Mouse (Mus musculus) olfactory bulb, adult 2 months (tissue): ENCODE results near the gene Slc39a11. TPM values are rescaled to one million over a fixed set of nuclear protein-coding genes. Genes with fewer than 3 reads are reported as not detected.

Source experiments
- H3K27ac ChIP-seq: fragments of 200-500 bp; 2 replicates; pipeline ENCODE4 v1.5.1; 2012; ENCODE audit warnings: low read depth, low read length; ENCODE audit not compliant: insufficient read depth
- H3K4me1 ChIP-seq: fragments of 200-500 bp; 2 replicates; pipeline ENCODE4 v1.6.1; 2012; ENCODE audit warnings: low read length; ENCODE audit not compliant: control insufficient read depth, insufficient read depth
- H3K4me3 ChIP-seq: fragments of 200-500 bp; 2 replicates; pipeline ENCODE4 v1.5.1; 2012; ENCODE audit warnings: mild to moderate bottlenecking, low read depth, low read length, moderate library complexity; ENCODE audit not compliant: insufficient read depth
- CTCF ChIP-seq: fragments of 200-500 bp; IDR thresholded peaks from 2 replicates; pipeline ENCODE4 v1.5.1; 2012; ENCODE audit warnings: low read depth, mild to moderate bottlenecking, low read length, moderate library complexity; ENCODE audit not compliant: insufficient read depth
- POLR2A ChIP-seq: fragments of 200-500 bp; IDR thresholded peaks from 2 replicates; pipeline ENCODE4 v1.6.1; 2012; ENCODE audit warnings: mild to moderate bottlenecking, low read depth, low read length, moderate library complexity; ENCODE audit not compliant: insufficient read depth
- WGBS: fragments of 180-500 bp; shearing (Covaris S2); methylation state at CpG from one replicate; pipeline ENCODE4 v1.1.7; 2018; 5-methylcytosine and 5-hydroxymethylcytosine counted together
- polyA plus RNA-seq: library from polyadenylated mRNA; stranded (reverse); fragments of >200 nt; gene quantifications from 2 replicates; pipeline ENCODE4 v1.2.4, GENCODE M21; 2012; ENCODE audit warnings: low replicate concordance; ENCODE audit not compliant: missing spikeins, insufficient read depth, insufficient read length

Gene Slc39a11
- polyA plus RNA-seq, 1 experiment, result not detected

- WGBS, result 43% methylated on average over 25 of the region's 25 CpGs
- peak overlapping the region; percentile 92 for H3K4me3 ChIP-seq
- H3K27ac ChIP-seq, result 0 out of 2 replicates have a peak overlapping the region, but pooled peaks have one; percentile 14
- TF ChIP-seq CTCF (no peak), POLR2A (no peak)
- H3K4me1 ChIP-seq, result peaks cover 5% of the 10 kb centered on the region
Observed at GRCm38 (mm10) chr11:113684707-113685426, 35.0 kb upstream of the Slc39a11 start.

GRCm38 (mm10) chr11:113683957-113684706, 34.3 kb upstream of the Slc39a11 start, which contains the start of the genes Fam104a and D11Wsu47e:
Gene Fam104a, minus strand, starts transcription at chr11:113684155.
Gene D11Wsu47e, plus strand, starts transcription at chr11:113684412.
- Histone ChIP-seq H3K4me3 (peak within 1 kb of the TSS; percentile 92), H3K4me1 (peaks cover 5% of the 10 kb centered on the region), H3K27ac (peak within 1 kb of the TSS; percentile 80)
- TF ChIP-seq POLR2A (peak; percentile 69), CTCF (no peak)
- WGBS, result under 1% methylated on average over 73 of the region's 73 CpGs

GRCm38 (mm10) chr11:113683627-113683956, 33.7 kb upstream of the Slc39a11 start:
- Histone ChIP-seq H3K27ac (peak overlapping the region; percentile 10), H3K4me1 (peaks cover 5% of the 10 kb centered on the region), H3K4me3 (peak overlapping the region; percentile 92)
- TF ChIP-seq POLR2A, result no peak
- no peak for TF ChIP-seq CTCF
- WGBS, result under 1% methylated on average over 38 of the region's 38 CpGs

GRCm38 (mm10) chr11:113682897-113683626, 33.2 kb upstream of the Slc39a11 start:
- Histone ChIP-seq H3K4me1 (peaks cover 8% of the 10 kb centered on the region), H3K27ac (peak overlapping the region; percentile 20), H3K4me3 (peak overlapping the region; percentile 92)
- no peak for TF ChIP-seq CTCF
- no peak for TF ChIP-seq POLR2A
- WGBS, result under 1% methylated on average over 38 of the region's 38 CpGs

GRCm38 (mm10) chr11:113681979-113682378, 32.1 kb upstream of the Slc39a11 start:
- Histone ChIP-seq H3K27ac (no peak overlapping the region), H3K4me1 (peaks cover 10% of the 10 kb centered on the region), H3K4me3 (no peak overlapping the region)
- TF ChIP-seq CTCF, result no peak
- TF ChIP-seq POLR2A, result no peak

GRCm38 (mm10) chr11:113680954-113681353, 31.1 kb upstream of the Slc39a11 start:
- TF ChIP-seq CTCF, result no peak
- no peak for TF ChIP-seq POLR2A
- 88% methylated on average over 2 of the region's 2 CpGs for WGBS
- Histone ChIP-seq H3K4me1 (peaks cover 10% of the 10 kb centered on the region), H3K27ac (no peak overlapping the region), H3K4me3 (no peak overlapping the region)

- TF ChIP-seq CTCF (no peak), POLR2A (no peak)
- H3K4me1 ChIP-seq, result peaks cover 7% of the 10 kb centered on the region
- WGBS, result 86% methylated on average over 8 of the region's 8 CpGs
- H3K4me3 ChIP-seq, result no peak overlapping the region
- no peak overlapping the region for H3K27ac ChIP-seq
Observed at GRCm38 (mm10) chr11:113678373-113678772, 28.5 kb upstream of the Slc39a11 start.

GRCm38 (mm10) chr11:113677378-113677777, 27.5 kb upstream of the Slc39a11 start:
- WGBS, result 96% methylated on average over 2 of the region's 2 CpGs
- H3K4me3 ChIP-seq, result no peak overlapping the region
- no peak overlapping the region for H3K27ac ChIP-seq

GRCm38 (mm10) chr11:113676847-113677246, 27.0 kb upstream of the Slc39a11 start:
- no peak overlapping the region for H3K4me3 ChIP-seq
- peaks cover 5% of the 10 kb centered on the region; the same call in 1 of the 2 replicates for H3K4me1 ChIP-seq
- TF ChIP-seq POLR2A, result no peak
- TF ChIP-seq CTCF, result no peak
- WGBS, result 27% methylated on average over 2 of the region's 2 CpGs
- no peak overlapping the region for H3K27ac ChIP-seq

More at GRCm38 (mm10) chr11:113677378-113677777, 27.5 kb upstream of the Slc39a11 start:
- peaks cover 5% of the 10 kb centered on the region; the same call in 1 of the 2 replicates for H3K4me1 ChIP-seq
- TF ChIP-seq POLR2A (no peak), CTCF (no peak)
